Mouse (Mus musculus): Measurements from ENCODE around the gene Actr6. TPM values are rescaled to one million over a fixed set of nuclear protein-coding genes. Genes with fewer than 3 reads are reported as not detected.

The Actr6 gene
- 15.8 TPM for polyA plus RNA-seq (2014; fragmentation: Illumina TruSeq; extraction: RNeasy Lipid Tissue Mini Kit (QIAGEN cat#74804); ENCODE audit: low read depth, low replicate concordance)

GRCm38 (mm10) chr10:89732001-89732794 lies at the start of gene Actr6:
Gene Actr6, minus strand, starts transcription at chr10:89732295.

GRCm38 (mm10) chr10:89744871-89745665 lies 13.0 kb upstream of the Actr6 start, which contains the start of gene Uhrf1bp1l:
Gene Uhrf1bp1l, plus strand, starts transcription at chr10:89744991.

GRCm38 (mm10) chr10:89686139-89686808 lies 45.8 kb downstream of the Actr6 start, which contains the start of gene Scyl2:
Gene Scyl2, minus strand, starts transcription at chr10:89686285.

Other genes starting within 250 kb of the Actr6 start
- gene Nr1h4, start 198.7 kb downstream of the Actr6 start, polyA plus RNA-seq (2014; fragmentation: Illumina TruSeq; extraction: RNeasy Lipid Tissue Mini Kit (QIAGEN cat#74804); ENCODE audit: low read depth, low replicate concordance) = 0.65 TPM
- gene Slc17a8, start 111.0 kb downstream of the Actr6 start, polyA plus RNA-seq (2014; fragmentation: Illumina TruSeq; extraction: RNeasy Lipid Tissue Mini Kit (QIAGEN cat#74804); ENCODE audit: low read depth, low replicate concordance) = not detected
- 13.3 TPM for gene Scyl2, start 46.0 kb downstream of the Actr6 start, polyA plus RNA-seq (2014; fragmentation: Illumina TruSeq; extraction: RNeasy Lipid Tissue Mini Kit (QIAGEN cat#74804); ENCODE audit: low read depth, low replicate concordance)
- 17.8 TPM for gene Uhrf1bp1l, start 12.7 kb upstream of the Actr6 start, polyA plus RNA-seq (2014; fragmentation: Illumina TruSeq; extraction: RNeasy Lipid Tissue Mini Kit (QIAGEN cat#74804); ENCODE audit: low read depth, low replicate concordance)
- 0.34 TPM for gene Anks1b, start 141.2 kb upstream of the Actr6 start, polyA plus RNA-seq (2014; fragmentation: Illumina TruSeq; extraction: RNeasy Lipid Tissue Mini Kit (QIAGEN cat#74804); ENCODE audit: low read depth, low replicate concordance)